Mouse (Mus musculus): Measurements from ENCODE around the gene Basp1. TPM values are rescaled to one million over a fixed set of nuclear protein-coding genes. Genes with fewer than 3 reads are reported as not detected.

The Basp1 gene
- polyA plus RNA-seq, 1 experiment from 2014 or later, result 201 TPM

DNA sequence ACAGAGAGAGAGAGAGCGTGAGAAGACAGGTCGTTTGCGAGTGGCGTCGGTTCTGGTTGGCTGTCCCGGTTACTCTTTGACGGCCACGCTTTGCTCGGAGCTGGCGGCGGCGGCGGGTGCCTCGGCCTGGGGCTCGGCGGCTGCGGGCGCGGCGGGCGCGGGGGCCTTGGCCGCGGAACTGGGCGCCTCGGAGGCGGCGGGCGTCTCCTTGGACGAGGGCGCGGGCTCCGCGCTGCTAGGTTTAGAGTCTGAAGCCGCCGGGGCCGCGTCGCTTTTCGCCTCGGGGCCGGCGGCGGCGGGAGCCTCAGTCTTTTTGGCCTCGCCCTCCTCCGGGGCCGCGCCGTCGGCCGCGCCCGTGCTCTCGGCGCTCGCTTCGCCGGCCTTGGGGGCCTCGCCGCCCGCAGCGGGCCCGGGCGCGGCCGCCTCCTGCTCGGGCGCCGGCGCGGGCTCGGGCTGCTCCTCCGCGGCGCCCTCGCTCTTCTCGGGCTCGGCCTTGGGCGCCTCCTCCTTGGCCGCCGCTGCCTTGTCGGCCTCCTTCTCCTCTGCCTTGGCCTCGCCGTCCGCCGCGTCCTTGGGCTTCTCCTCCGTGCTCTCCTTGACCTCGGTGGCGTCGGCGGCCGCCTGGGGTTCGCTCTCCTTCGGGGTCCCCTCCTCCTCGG lies 49.3 kb downstream of the Basp1 start:
- peaks cover 2% of the 10 kb centered on the region; the same call in 1 of the 2 replicates for H3K36me3 ChIP-seq (ENCODE audit: control insufficient read depth, insufficient read depth, low read length)
- H3K9ac ChIP-seq (ENCODE audit: low read length), result peak overlapping the region; percentile 56
- H3K27me3 ChIP-seq (ENCODE audit: control insufficient read depth, insufficient read depth, low read length), result no peaks in the 10 kb centered on the region
- peak overlapping the region; percentile 23 for H3K4me3 ChIP-seq (ENCODE audit: low read depth, low read length)
- ATAC-seq (ENCODE audit: insufficient read depth, low FRiP score, low TSS enrichment), result peak; percentile 27; the same call in 1 of the 2 replicates
- no peaks in the 10 kb centered on the region for H3K9me3 ChIP-seq (ENCODE audit: control insufficient read depth, low read length)
- peaks cover 25% of the 10 kb centered on the region for H3K4me1 ChIP-seq (ENCODE audit: control insufficient read depth, insufficient read depth, low read length)
- DNase-seq (ENCODE audit: low spot score), result peak; percentile 43
- 13% methylated on average over 51 of the region's 97 CpGs for WGBS
- H3K27ac ChIP-seq (ENCODE audit: low read depth, low read length), result peak overlapping the region; percentile 76
- H3K4me2 ChIP-seq (ENCODE audit: low read depth), result peak overlapping the region; percentile 42

GRCm38 (mm10) chr15:25363636-25364035 lies 49.9 kb downstream of the Basp1 start:
- Histone ChIP-seq H3K27me3 (ENCODE audit: control insufficient read depth, insufficient read depth, low read length) (no peaks in the 10 kb centered on the region), H3K9ac (ENCODE audit: low read length) (no peak overlapping the region), H3K36me3 (ENCODE audit: control insufficient read depth, insufficient read depth, low read length) (peaks cover 2% of the 10 kb centered on the region; the same call in 1 of the 2 replicates), H3K27ac (ENCODE audit: low read depth, low read length) (peak overlapping the region; percentile 76; the same call in 1 of the 2 replicates), H3K9me3 (ENCODE audit: control insufficient read depth, low read length) (no peaks in the 10 kb centered on the region), H3K4me2 (ENCODE audit: low read depth) (no peak overlapping the region), H3K4me1 (ENCODE audit: control insufficient read depth, insufficient read depth, low read length) (peaks cover 25% of the 10 kb centered on the region), H3K4me3 (ENCODE audit: low read depth, low read length) (no peak overlapping the region)
- 94% methylated on average over 9 of the region's 9 CpGs for WGBS
- DNase-seq (ENCODE audit: low spot score) (no peak), ATAC-seq (ENCODE audit: insufficient read depth, low FRiP score, low TSS enrichment) (no peak)

DNA sequence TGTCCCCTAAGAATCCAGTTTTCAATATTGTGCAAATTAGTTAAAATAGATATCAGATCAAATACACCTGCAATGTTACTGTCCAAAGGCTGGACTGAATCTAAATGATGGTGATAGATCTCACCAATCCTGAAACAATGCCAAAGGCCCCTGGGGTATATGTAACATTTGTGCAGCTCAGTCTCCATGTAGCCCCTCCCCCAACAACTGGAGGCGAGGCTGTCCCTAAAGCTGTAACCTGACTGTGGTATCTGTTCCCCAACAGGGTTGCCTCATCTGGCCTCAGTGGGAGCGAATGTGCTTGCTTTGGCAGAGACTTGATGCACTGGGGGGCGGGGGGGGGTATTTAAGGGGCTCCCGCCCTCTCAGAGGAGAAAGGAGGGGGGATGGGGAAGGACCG lies 52.7 kb downstream of the Basp1 start:
- Histone ChIP-seq H3K4me2 (ENCODE audit: low read depth) (no peak overlapping the region), H3K27ac (ENCODE audit: low read depth, low read length) (no peak overlapping the region), H3K9me3 (ENCODE audit: control insufficient read depth, low read length) (no peaks in the 10 kb centered on the region), H3K4me3 (ENCODE audit: low read depth, low read length) (no peak overlapping the region), H3K36me3 (ENCODE audit: control insufficient read depth, insufficient read depth, low read length) (peaks cover 2% of the 10 kb centered on the region; the same call in 1 of the 2 replicates), H3K27me3 (ENCODE audit: control insufficient read depth, insufficient read depth, low read length) (no peaks in the 10 kb centered on the region), H3K4me1 (ENCODE audit: control insufficient read depth, insufficient read depth, low read length) (peaks cover 17% of the 10 kb centered on the region), H3K9ac (ENCODE audit: low read length) (no peak overlapping the region)
- DNase-seq (ENCODE audit: low spot score) (no peak), ATAC-seq (ENCODE audit: insufficient read depth, low FRiP score, low TSS enrichment) (peak; percentile 49)
- 37% methylated on average over 5 of the region's 5 CpGs for WGBS

DNA sequence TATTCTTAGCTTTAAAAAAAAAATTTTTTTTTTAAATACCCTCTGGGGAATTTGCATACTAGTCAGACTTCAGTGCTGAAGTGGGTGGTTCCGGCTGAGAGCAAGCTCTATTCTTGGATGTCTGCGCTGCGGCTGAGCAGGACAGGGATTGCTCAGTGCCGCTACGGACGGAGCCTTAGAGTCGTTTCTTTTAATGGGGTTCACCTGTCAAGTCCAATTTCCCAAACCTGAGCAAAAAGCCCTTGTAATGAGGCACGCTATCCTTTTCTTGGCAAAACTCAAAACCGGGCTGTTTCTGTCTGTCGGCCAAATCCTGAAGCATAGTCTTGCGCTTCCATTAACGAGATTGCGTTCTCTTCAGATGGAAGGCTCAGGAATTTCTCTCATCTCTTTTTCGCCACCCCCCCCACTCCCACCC lies 54.9 kb downstream of the Basp1 start:
- H3K27ac ChIP-seq (ENCODE audit: low read depth, low read length), result no peak overlapping the region
- no peak overlapping the region for H3K9ac ChIP-seq (ENCODE audit: low read length)
- peaks cover 3% of the 10 kb centered on the region; the same call in 1 of the 2 replicates for H3K4me1 ChIP-seq (ENCODE audit: control insufficient read depth, insufficient read depth, low read length)
- ATAC-seq (ENCODE audit: insufficient read depth, low FRiP score, low TSS enrichment) (no peak), DNase-seq (ENCODE audit: low spot score) (no peak)
- no peaks in the 10 kb centered on the region for H3K9me3 ChIP-seq (ENCODE audit: control insufficient read depth, low read length)
- no peaks in the 10 kb centered on the region; the same call in 1 of the 2 replicates for H3K36me3 ChIP-seq (ENCODE audit: control insufficient read depth, insufficient read depth, low read length)
- H3K4me2 ChIP-seq (ENCODE audit: low read depth), result no peak overlapping the region
- no peaks in the 10 kb centered on the region for H3K27me3 ChIP-seq (ENCODE audit: control insufficient read depth, insufficient read depth, low read length)
- no peak overlapping the region for H3K4me3 ChIP-seq (ENCODE audit: low read depth, low read length)
- 71% methylated on average over 14 of the region's 14 CpGs for WGBS

- Histone ChIP-seq H3K36me3 (ENCODE audit: control insufficient read depth, insufficient read depth, low read length) (no peaks in the 10 kb centered on the region), H3K27ac (ENCODE audit: low read depth, low read length) (no peak overlapping the region), H3K27me3 (ENCODE audit: control insufficient read depth, insufficient read depth, low read length) (no peaks in the 10 kb centered on the region), H3K9ac (ENCODE audit: low read length) (no peak overlapping the region), H3K4me3 (ENCODE audit: low read depth, low read length) (no peak overlapping the region), H3K4me2 (ENCODE audit: low read depth) (no peak overlapping the region), H3K4me1 (ENCODE audit: control insufficient read depth, insufficient read depth, low read length) (0 out of 2 replicates have a peak, but pooled peaks cover 3% of the 10 kb centered on the region), H3K9me3 (ENCODE audit: control insufficient read depth, low read length) (no peaks in the 10 kb centered on the region)
- ATAC-seq (ENCODE audit: insufficient read depth, low FRiP score, low TSS enrichment), result no peak
- WGBS, result 85% methylated on average over 5 of the region's 5 CpGs
- no peak for DNase-seq (ENCODE audit: low spot score)
Observed at GRCm38 (mm10) chr15:25355339-25355738, 58.2 kb downstream of the Basp1 start.

DNA sequence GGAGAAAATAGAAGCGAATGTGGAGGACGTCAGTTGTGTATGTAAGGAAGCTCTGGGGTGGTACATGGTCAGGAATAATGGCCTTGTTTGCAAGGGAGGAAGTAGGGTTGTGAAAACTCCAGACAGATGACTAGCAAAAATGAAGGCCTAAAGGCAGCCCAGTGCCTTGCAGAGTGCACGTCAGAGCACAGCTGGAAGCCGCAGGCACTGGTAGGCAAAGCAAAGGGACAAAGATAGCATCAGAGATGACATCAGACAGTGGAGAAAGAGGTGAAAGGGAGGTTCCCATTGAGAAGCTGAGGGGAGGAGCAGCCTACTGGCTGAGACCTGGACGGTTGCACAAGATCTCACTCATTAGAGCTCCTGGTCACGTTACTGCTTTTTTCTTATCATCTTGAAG lies 58.8 kb downstream of the Basp1 start:
- DNase-seq (ENCODE audit: low spot score) (no peak), ATAC-seq (ENCODE audit: insufficient read depth, low FRiP score, low TSS enrichment) (no peak)
- H3K27ac ChIP-seq (ENCODE audit: low read depth, low read length), result no peak overlapping the region
- no peaks in the 10 kb centered on the region for H3K36me3 ChIP-seq (ENCODE audit: control insufficient read depth, insufficient read depth, low read length)
- H3K4me2 ChIP-seq (ENCODE audit: low read depth), result no peak overlapping the region
- 79% methylated on average over 6 of the region's 6 CpGs for WGBS
- H3K4me3 ChIP-seq (ENCODE audit: low read depth, low read length), result no peak overlapping the region
- no peaks in the 10 kb centered on the region for H3K27me3 ChIP-seq (ENCODE audit: control insufficient read depth, insufficient read depth, low read length)
- no peak overlapping the region for H3K9ac ChIP-seq (ENCODE audit: low read length)
- no peaks in the 10 kb centered on the region for H3K4me1 ChIP-seq (ENCODE audit: control insufficient read depth, insufficient read depth, low read length)
- no peaks in the 10 kb centered on the region for H3K9me3 ChIP-seq (ENCODE audit: control insufficient read depth, low read length)

DNA sequence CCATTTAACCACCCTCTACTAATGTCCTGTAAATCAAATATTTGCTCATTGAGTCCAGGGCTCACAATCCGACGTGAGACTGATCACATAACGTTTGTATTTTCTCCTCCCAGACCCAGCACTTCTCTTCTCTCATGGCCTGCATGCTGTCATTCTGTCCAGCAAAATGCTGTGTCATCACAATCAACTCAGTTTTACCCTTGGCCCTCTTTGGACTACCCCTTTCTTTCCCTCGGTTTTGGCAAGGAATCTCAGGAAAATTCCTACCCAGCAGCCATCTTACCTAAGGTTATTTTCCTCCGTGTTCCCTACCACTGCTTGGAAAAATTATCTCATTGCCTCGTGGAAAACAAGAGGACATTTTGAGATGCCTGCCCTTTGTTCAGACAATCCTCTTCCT lies 60.1 kb downstream of the Basp1 start:
- H3K9ac ChIP-seq (ENCODE audit: low read length), result no peak overlapping the region
- no peak overlapping the region for H3K27ac ChIP-seq (ENCODE audit: low read depth, low read length)
- H3K36me3 ChIP-seq (ENCODE audit: control insufficient read depth, insufficient read depth, low read length), result no peaks in the 10 kb centered on the region
- no peak for ATAC-seq (ENCODE audit: insufficient read depth, low FRiP score, low TSS enrichment)
- no peak overlapping the region for H3K4me3 ChIP-seq (ENCODE audit: low read depth, low read length)
- no peaks in the 10 kb centered on the region for H3K9me3 ChIP-seq (ENCODE audit: control insufficient read depth, low read length)
- no peaks in the 10 kb centered on the region for H3K4me1 ChIP-seq (ENCODE audit: control insufficient read depth, insufficient read depth, low read length)
- no peaks in the 10 kb centered on the region for H3K27me3 ChIP-seq (ENCODE audit: control insufficient read depth, insufficient read depth, low read length)
- DNase-seq (ENCODE audit: low spot score), result no peak
- no peak overlapping the region for H3K4me2 ChIP-seq (ENCODE audit: low read depth)
- WGBS, result 79% methylated on average over 6 of the region's 6 CpGs

DNA sequence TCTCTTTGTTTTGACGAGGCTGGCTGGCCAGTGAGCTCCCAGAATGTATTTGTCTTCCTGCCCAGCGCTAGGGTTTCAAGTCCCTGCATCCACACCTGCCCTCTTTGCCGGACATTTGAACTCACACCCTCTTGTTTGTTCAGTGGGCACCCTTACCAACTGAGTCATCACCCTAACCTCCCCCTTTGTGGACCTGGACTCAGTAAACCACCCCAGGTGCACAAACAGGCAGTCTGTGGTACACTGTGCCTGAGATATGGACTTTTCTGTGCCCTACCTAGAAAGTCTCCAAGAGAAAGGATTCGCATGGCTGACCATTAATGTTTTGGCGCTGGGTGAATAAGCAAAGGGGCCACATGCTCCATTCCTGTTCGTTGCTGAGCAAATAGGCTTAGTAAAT lies 70.3 kb downstream of the Basp1 start:
- Histone ChIP-seq H3K36me3 (ENCODE audit: control insufficient read depth, insufficient read depth, low read length) (no peaks in the 10 kb centered on the region), H3K4me3 (ENCODE audit: low read depth, low read length) (no peak overlapping the region), H3K9me3 (ENCODE audit: control insufficient read depth, low read length) (no peaks in the 10 kb centered on the region), H3K27me3 (ENCODE audit: control insufficient read depth, insufficient read depth, low read length) (no peaks in the 10 kb centered on the region), H3K4me2 (ENCODE audit: low read depth) (no peak overlapping the region), H3K27ac (ENCODE audit: low read depth, low read length) (no peak overlapping the region), H3K4me1 (ENCODE audit: control insufficient read depth, insufficient read depth, low read length) (no peaks in the 10 kb centered on the region), H3K9ac (ENCODE audit: low read length) (no peak overlapping the region)
- 66% methylated on average over 6 of the region's 6 CpGs for WGBS
- DNase-seq (ENCODE audit: low spot score) (no peak), ATAC-seq (ENCODE audit: insufficient read depth, low FRiP score, low TSS enrichment) (no peak)

DNA sequence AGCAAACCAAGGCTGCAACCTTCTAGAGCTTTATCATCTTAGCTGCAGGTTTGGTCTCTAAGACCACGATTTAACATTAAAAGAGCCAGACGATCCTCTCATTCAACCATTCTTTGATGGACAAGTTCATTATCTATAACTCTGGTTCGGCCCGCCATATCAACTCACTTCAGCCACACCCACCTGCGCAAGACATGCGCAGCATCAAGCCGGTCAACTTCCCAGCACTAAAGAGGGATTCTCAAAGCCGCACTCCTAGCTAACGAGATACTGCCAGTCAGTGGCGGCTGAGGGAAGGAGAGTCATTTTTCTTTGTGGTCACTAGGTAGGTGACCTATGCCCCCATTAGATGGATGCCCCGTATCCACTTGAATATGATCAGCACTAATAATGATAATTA lies 78.3 kb downstream of the Basp1 start:
- H3K27me3 ChIP-seq (ENCODE audit: control insufficient read depth, insufficient read depth, low read length), result no peaks in the 10 kb centered on the region
- no peak overlapping the region for H3K4me3 ChIP-seq (ENCODE audit: low read depth, low read length)
- no peaks in the 10 kb centered on the region for H3K9me3 ChIP-seq (ENCODE audit: control insufficient read depth, low read length)
- ATAC-seq (ENCODE audit: insufficient read depth, low FRiP score, low TSS enrichment) (no peak), DNase-seq (ENCODE audit: low spot score) (no peak)
- H3K27ac ChIP-seq (ENCODE audit: low read depth, low read length), result no peak overlapping the region
- H3K9ac ChIP-seq (ENCODE audit: low read length), result no peak overlapping the region
- H3K4me1 ChIP-seq (ENCODE audit: control insufficient read depth, insufficient read depth, low read length), result 0 out of 2 replicates have a peak, but pooled peaks cover 2% of the 10 kb centered on the region
- no peaks in the 10 kb centered on the region for H3K36me3 ChIP-seq (ENCODE audit: control insufficient read depth, insufficient read depth, low read length)
- WGBS, result 91% methylated on average over 11 of the region's 11 CpGs
- H3K4me2 ChIP-seq (ENCODE audit: low read depth), result no peak overlapping the region
